Mouse (Mus musculus) MEL (cell line): Measurements from ENCODE around the gene Gpsm2.

ENCODE experiments used
- CTCF ChIP-seq, 3 experiments: IDR thresholded peaks in 2 of 3; conservative IDR thresholded peaks in 1 of 3; 2 replicates each; pipeline ENCODE4 v1.5.1; 2011 to 2012; ENCODE audit warnings: low read length in 3 of 3, low read depth in 2 of 3, mild to moderate bottlenecking in 2 of 3, improper control_type of control experiment in 1 of 3, inconsistent platforms in 1 of 3, mixed read lengths in 1 of 3, moderate library complexity in 1 of 3; ENCODE audit not compliant: control insufficient read depth in 1 of 3, insufficient read depth in 1 of 3, poor library complexity in 1 of 3, severe bottlenecking in 1 of 3
- EP300 ChIP-seq, 2 experiments: IDR thresholded peaks; 2 replicates each; pipeline ENCODE4 v1.6.1; 2011; ENCODE audit warnings: improper control_type of control experiment in 2 of 2, low read length in 2 of 2, low read depth in 1 of 2, mild to moderate bottlenecking in 1 of 2
- NRF1 ChIP-seq: IDR thresholded peaks from 2 replicates; pipeline ENCODE4 v1.6.1; 2014; ENCODE audit warnings: low read depth, mild to moderate bottlenecking, inconsistent platforms, low read length, improper control_type of control experiment, moderate library complexity; ENCODE audit not compliant: poor library complexity, insufficient read depth, severe bottlenecking
- POLR2A ChIP-seq, 2 experiments: IDR thresholded peaks; 2 replicates each; pipeline ENCODE4 v1.6.1; 2011 to 2012; ENCODE audit warnings: low read length in 2 of 2, mild to moderate bottlenecking in 2 of 2, control low read depth in 1 of 2, improper control_type of control experiment in 1 of 2, low read depth in 1 of 2, moderate library complexity in 1 of 2; ENCODE audit not compliant: control insufficient read depth in 1 of 2, insufficient read depth in 1 of 2, poor library complexity in 1 of 2
- POLR2AphosphoS2 ChIP-seq: IDR thresholded peaks from 2 replicates; pipeline ENCODE4 v1.6.1; 2011; ENCODE audit warnings: low read length, improper control_type of control experiment
- POLR2AphosphoS5 ChIP-seq: IDR thresholded peaks from 2 replicates; pipeline ENCODE4 v1.6.1; 2012; ENCODE audit warnings: low read depth, borderline replicate concordance, mild to moderate bottlenecking, inconsistent platforms, low read length, moderate library complexity, mixed read lengths
- USF1 ChIP-seq: IDR thresholded peaks from 2 replicates; pipeline ENCODE4 v1.6.1; 2014; ENCODE audit warnings: low read depth, mild to moderate bottlenecking, inconsistent platforms, low read length, improper control_type of control experiment, moderate library complexity
- ZC3H11A ChIP-seq: IDR thresholded peaks from 2 replicates; pipeline ENCODE4 v1.6.1; 2012; ENCODE audit warnings: low read depth, mild to moderate bottlenecking, inconsistent platforms, low read length, improper control_type of control experiment
- ZNF384 ChIP-seq: IDR thresholded peaks from 2 replicates; pipeline ENCODE4 v1.6.1; 2012; ENCODE audit warnings: low read depth, mild to moderate bottlenecking, inconsistent platforms, low read length, improper control_type of control experiment

- no peak for TF ChIP-seq ZNF384
- no peak for TF ChIP-seq CTCF (IDR thresholded peaks at IDR 0.05 in 2 of 3, conservative IDR thresholded peaks at IDR 0.05 in 1 of 3; ENCODE audit: control insufficient read depth in 1 of 3, insufficient read depth in 1 of 3, low read depth in 2 of 3, low read length in 3 of 3, poor library complexity in 1 of 3, severe bottlenecking in 1 of 3)
- no peak for TF ChIP-seq NRF1
- no peak for TF ChIP-seq ZC3H11A
- TF ChIP-seq POLR2A (IDR thresholded peaks at IDR 0.05; ENCODE audit: control insufficient read depth in 1 of 2, insufficient read depth in 1 of 2, low read depth in 1 of 2, low read length in 2 of 2, poor library complexity in 1 of 2): no peak
- TF ChIP-seq POLR2AphosphoS5: no peak
- no peak for TF ChIP-seq EP300 (IDR thresholded peaks at IDR 0.05; ENCODE audit: low read depth in 1 of 2, low read length in 2 of 2)
- TF ChIP-seq POLR2AphosphoS2: no peak
- TF ChIP-seq USF1: no peak
These were observed 5.2 kb upstream of the Gpsm2 start for GRCm38 (mm10) chr3:108727344-108727743.
